ENCODE assay signal across 8 mouse cellular contexts in genomic region chr7:19816224-19816771, GRCm38 (mm10). TPM values are rescaled to one million over a fixed set of nuclear protein-coding genes. Genes with fewer than 3 reads are reported as not detected.
DNase-seq lines count a peak whose midpoint lies in the region; ATAC-seq and TF ChIP-seq lines count a peak whose summit lies in the region.

No protein-coding gene starts in this region.

- peak overlapping the region; percentile 86 for H3K4me2 ChIP-seq in heart, embryonic 16.5 days (ENCODE audit: low read depth, low read length)
- H3K4me2 ChIP-seq in neural tube, embryonic 14.5 days (ENCODE audit: low read depth, low read length): peak overlapping the region; percentile 65

- H3K9me3 ChIP-seq in heart, embryonic 16.5 days (replicated peaks; ENCODE audit: control insufficient read depth, low read length): peaks cover 4% of the 10 kb centered on the region
- no peaks in the 10 kb centered on the region for H3K9me3 ChIP-seq in neural tube, embryonic 14.5 days (ENCODE audit: control insufficient read depth, low read length)

- H3K27me3 ChIP-seq in heart, embryonic 16.5 days (ENCODE audit: control insufficient read depth, insufficient read depth, low read length): peaks cover 14% of the 10 kb centered on the region
- H3K27me3 ChIP-seq in neural tube, embryonic 14.5 days (ENCODE audit: control insufficient read depth, insufficient read depth, low read length): peaks cover 21% of the 10 kb centered on the region

- peak overlapping the region; percentile 59 for H3K4me3 ChIP-seq in heart, embryonic 16.5 days (ENCODE audit: low read length)
- H3K4me3 ChIP-seq in lung, adult 2 months (replicated peaks; ENCODE audit: extremely low read depth, low read depth, low read length): peak overlapping the region; percentile 69
- peak overlapping the region; percentile 35 for H3K4me3 ChIP-seq in neural tube, embryonic 14.5 days (ENCODE audit: low read depth, low read length)

- H3K27ac ChIP-seq in heart, embryonic 16.5 days (ENCODE audit: low read length): peak overlapping the region; percentile 47
- no peak overlapping the region for H3K27ac ChIP-seq in neural tube, embryonic 14.5 days (ENCODE audit: low read depth, low read length)

- no peak for TF ChIP-seq CTCF in lung, adult 2 months (IDR thresholded peaks at IDR 0.05; ENCODE audit: insufficient read depth, low read length)

- TF ChIP-seq POLR2A in lung, adult 2 months (IDR thresholded peaks at IDR 0.05; ENCODE audit: borderline replicate concordance, extremely low read depth, low read depth, low read length): peak; percentile 81; the same call in 1 of the 2 replicates

- DNase-seq in 416B (ENCODE audit: low read depth) (peak; percentile 92), ZHBTc4 (ENCODE audit: low read depth, low spot score) (peak; percentile 98)
- DNase-seq in fibroblast of lung, adult 2 months (ENCODE audit: low read depth): peak; percentile 87
- DNase-seq in kidney, postnatal 14 days: peak; percentile 92
- peak; percentile 85 for DNase-seq in lung, adult 2 months
- peak; percentile 54 for DNase-seq in thymus, postnatal 0 days (ENCODE audit: low spot score)

- peaks cover 16% of the 10 kb centered on the region for H3K4me1 ChIP-seq in heart, embryonic 16.5 days (ENCODE audit: control insufficient read depth, insufficient read depth, low read length)
- H3K4me1 ChIP-seq in lung, adult 2 months (ENCODE audit: control insufficient read depth, insufficient read depth, low read length): peaks cover 10% of the 10 kb centered on the region
- peaks cover 11% of the 10 kb centered on the region; the same call in 1 of the 2 replicates for H3K4me1 ChIP-seq in neural tube, embryonic 14.5 days (ENCODE audit: control insufficient read depth, insufficient read depth, low read length)

- H3K36me3 ChIP-seq in heart, embryonic 16.5 days (ENCODE audit: control insufficient read depth, insufficient read depth): no peaks in the 10 kb centered on the region
- no peaks in the 10 kb centered on the region for H3K36me3 ChIP-seq in neural tube, embryonic 14.5 days (ENCODE audit: control insufficient read depth, insufficient read depth, low read length)

- under 1% methylated on average over 27 of the region's 28 CpGs for WGBS in heart, embryonic 16.5 days
- WGBS in lung, adult 2 months: 1% methylated on average over 28 of the region's 28 CpGs
- under 1% methylated on average over 28 of the region's 28 CpGs for WGBS in neural tube, embryonic 14.5 days

- peak overlapping the region; percentile 70 for H3K9ac ChIP-seq in heart, embryonic 16.5 days (ENCODE audit: low read length)
- peak overlapping the region; percentile 43; the same call in 1 of the 2 replicates for H3K9ac ChIP-seq in neural tube, embryonic 14.5 days (replicated peaks; ENCODE audit: low read depth, low read length)

- peak; percentile 77 for ATAC-seq in heart, embryonic 16.5 days (replicated peaks; ENCODE audit: extremely low read depth, insufficient read depth, low FRiP score)
- peak; percentile 32; the same call in 1 of the 2 replicates for ATAC-seq in neural tube, embryonic 14.5 days (ENCODE audit: low read depth)

RNA-seq across cellular contexts. Expression of gene Bcl3, which starts 6.3 kb away (rescaled TPM):
- polyA plus RNA-seq in heart, embryonic 16.5 days (2015; fragmentation: Nextera tagmentation; extraction: Ambion mirVana): 3.1 and 4.1 TPM in 2 replicates
- 38.7 and 71.2 TPM in 2 replicates for polyA plus RNA-seq in lung, adult 2 months (2012; rRNA removed)
- 0.24 and 1.2 TPM in 2 replicates for polyA plus RNA-seq in neural tube, embryonic 14.5 days (2014; fragmentation: Nextera tagmentation; extraction: Ambion mirVana)
- 9.5 and 13.1 TPM in 2 replicates for polyA plus RNA-seq in thymus, postnatal 0 days (2015; fragmentation: Nextera tagmentation; extraction: Ambion mirVana)

RNA-seq across cellular contexts. Expression of gene Cblc, which starts 19.7 kb away (rescaled TPM):
- 1.2 and 2.0 TPM in 2 replicates for polyA plus RNA-seq in heart, embryonic 16.5 days (2015; fragmentation: Nextera tagmentation; extraction: Ambion mirVana)
- polyA plus RNA-seq in lung, adult 2 months (2012; rRNA removed): 16.1 and 21.9 TPM in 2 replicates
- 0.54 TPM in 1 of 2 replicates, not detected in the other for polyA plus RNA-seq in neural tube, embryonic 14.5 days (2014; fragmentation: Nextera tagmentation; extraction: Ambion mirVana)
- 2.6 and 4.2 TPM in 2 replicates for polyA plus RNA-seq in thymus, postnatal 0 days (2015; fragmentation: Nextera tagmentation; extraction: Ambion mirVana)

RNA-seq across cellular contexts. Expression of gene Gm19345, which starts 35.5 kb away (rescaled TPM):
- polyA plus RNA-seq in heart, embryonic 16.5 days (2015; fragmentation: Nextera tagmentation; extraction: Ambion mirVana): not detected in 2 replicates
- polyA plus RNA-seq in lung, adult 2 months (2012; rRNA removed): 0.52 TPM in 1 of 2 replicates, not detected in the other
- 9.5 and 11.6 TPM in 2 replicates for polyA plus RNA-seq in neural tube, embryonic 14.5 days (2014; fragmentation: Nextera tagmentation; extraction: Ambion mirVana)
- polyA plus RNA-seq in thymus, postnatal 0 days (2015; fragmentation: Nextera tagmentation; extraction: Ambion mirVana): not detected in 2 replicates

RNA-seq across cellular contexts. Expression of gene Ceacam16, which starts 44.8 kb away (rescaled TPM):
- not detected in 2 replicates for polyA plus RNA-seq in heart, embryonic 16.5 days (2015; fragmentation: Nextera tagmentation; extraction: Ambion mirVana)
- polyA plus RNA-seq in lung, adult 2 months (2012; rRNA removed): 0.90 and 2.5 TPM in 2 replicates
- polyA plus RNA-seq in neural tube, embryonic 14.5 days (2014; fragmentation: Nextera tagmentation; extraction: Ambion mirVana): 0.37 and 0.40 TPM in 2 replicates
- polyA plus RNA-seq in thymus, postnatal 0 days (2015; fragmentation: Nextera tagmentation; extraction: Ambion mirVana): 0.46 and 0.59 TPM in 2 replicates

RNA-seq across cellular contexts. Expression of gene Bcam, which starts 45.5 kb away (rescaled TPM):
- polyA plus RNA-seq in heart, embryonic 16.5 days (2015; fragmentation: Nextera tagmentation; extraction: Ambion mirVana): 413 and 444 TPM in 2 replicates
- polyA plus RNA-seq in lung, adult 2 months (2012; rRNA removed): 769 and 829 TPM in 2 replicates
- polyA plus RNA-seq in neural tube, embryonic 14.5 days (2014; fragmentation: Nextera tagmentation; extraction: Ambion mirVana): 9.3 and 16.0 TPM in 2 replicates
- 29.7 and 30.9 TPM in 2 replicates for polyA plus RNA-seq in thymus, postnatal 0 days (2015; fragmentation: Nextera tagmentation; extraction: Ambion mirVana)
